ENCODE assay signal across 22 mouse cellular contexts in genomic region chr7:118143123-118143522, GRCm38 (mm10). TPM values are rescaled to one million over a fixed set of nuclear protein-coding genes. Genes with fewer than 3 reads are reported as not detected.
DNase-seq lines count a peak whose midpoint lies in the region; ATAC-seq and TF ChIP-seq lines count a peak whose summit lies in the region.
"Had no signal": no experiment of that assay in that cellular context is flagged by ENCODE, and none has a peak within 500 bp of the region (broad histone marks: within the 10 kb centered on the region; RNA-seq: fewer than 3 reads in every experiment).

No protein-coding gene starts in this region.

- H3K27ac ChIP-seq in liver, embryonic 13.5 days, result peak overlapping the region; percentile 58
- peak overlapping the region; percentile 9; the same call in 1 of the 2 replicates for H3K27ac ChIP-seq in liver, postnatal 0 days (ENCODE audit: low read depth)
- H3K27ac ChIP-seq: embryonic facial prominence, embryonic 13.5 days; forebrain, embryonic 10.5 days; forebrain, embryonic 15.5 days; heart, embryonic 10.5 days; heart, embryonic 15.5 days; hindbrain, embryonic 10.5 days; hindbrain, embryonic 14.5 days had no signal

- DNase-seq in c-Kit-positive CD71-positive TER-119-negative erythroid progenitor cells, embryonic 14.5 days (ENCODE audit: low read depth), result peak; percentile 38
- DNase-seq in liver, embryonic 13.5 days, result peak; percentile 57
- no peak for DNase-seq in liver, postnatal 0 days
- DNase-seq in layer of hippocampus, postnatal 25 days (ENCODE audit: extremely low spot score in 1 of 2, low spot score in 1 of 2), result no peak
- no peak for DNase-seq in heart, adult 11 months
- DNase-seq in heart, postnatal 10 days, result no peak
- DNase-seq: adrenal gland, postnatal 14 days; cerebellum, adult 2 months; cerebellum, postnatal 10 days; gastrocnemius, postnatal 36 days; heart, adult 18-20 months had no signal

- peaks cover 21% of the 10 kb centered on the region for H3K4me1 ChIP-seq in liver, embryonic 13.5 days (replicated peaks)
- H3K4me1 ChIP-seq in liver, postnatal 0 days (ENCODE audit: insufficient read depth), result 0 out of 2 replicates have a peak, but pooled peaks cover 3% of the 10 kb centered on the region
- H3K4me1 ChIP-seq: embryonic facial prominence, embryonic 13.5 days; forebrain, embryonic 10.5 days; forebrain, embryonic 15.5 days; heart, embryonic 10.5 days; heart, embryonic 15.5 days; hindbrain, embryonic 10.5 days had no signal

- no peak overlapping the region for H3K4me3 ChIP-seq in liver, embryonic 13.5 days (replicated peaks)
- no peak overlapping the region for H3K4me3 ChIP-seq in liver, postnatal 0 days (ENCODE audit: low read depth, low read length)
- H3K4me3 ChIP-seq: embryonic facial prominence, embryonic 13.5 days; forebrain, embryonic 10.5 days; forebrain, embryonic 15.5 days; heart, embryonic 10.5 days; heart, embryonic 15.5 days; hindbrain, embryonic 10.5 days had no signal

- WGBS in liver, embryonic 13.5 days (ENCODE audit: insufficient replicate concordance), result 24% methylated on average over 4 of the region's 4 CpGs
- WGBS in liver, postnatal 0 days (ENCODE audit: insufficient replicate concordance), result 50% methylated on average over 4 of the region's 4 CpGs

- TF ChIP-seq EP300 in liver, postnatal 0 days (IDR thresholded peaks at IDR 0.05; ENCODE audit: low read depth), result peak; percentile 41; the same call in 1 of the 2 replicates

- peak; percentile 76 for ATAC-seq in erythroid progenitor cell, adult 5-6 weeks (replicated peaks; ENCODE audit: low FRiP score, poor library complexity, severe bottlenecking)
- ATAC-seq in liver, embryonic 13.5 days (ENCODE audit: low read depth), result peak; percentile 93
- ATAC-seq in liver, postnatal 0 days, result peak; percentile 84
- no peak for ATAC-seq in inflammation-experienced regulatory T-cells, adult 6 months
- ATAC-seq: activated CD4-positive, CD25-positive, alpha-beta regulatory T cell, adult 4 months; forebrain, embryonic 15.5 days; Patski had no signal

- no peaks in the 10 kb centered on the region for H3K9me3 ChIP-seq in liver, embryonic 13.5 days (replicated peaks)
- no peaks in the 10 kb centered on the region for H3K9me3 ChIP-seq in liver, postnatal 0 days (ENCODE audit: low read length)
- H3K9me3 ChIP-seq: embryonic facial prominence, embryonic 13.5 days; forebrain, embryonic 10.5 days; forebrain, embryonic 15.5 days; heart, embryonic 10.5 days; heart, embryonic 15.5 days; hindbrain, embryonic 10.5 days had no signal

- no peak for TF ChIP-seq CTCF in liver, postnatal 0 days (IDR thresholded peaks at IDR 0.05; ENCODE audit: low read depth)

- no peak overlapping the region for H3K9ac ChIP-seq in liver, embryonic 13.5 days
- H3K9ac ChIP-seq in liver, postnatal 0 days (replicated peaks), result no peak overlapping the region
- H3K9ac ChIP-seq: embryonic facial prominence, embryonic 13.5 days; forebrain, embryonic 15.5 days; heart, embryonic 15.5 days; hindbrain, embryonic 14.5 days had no signal

- peaks cover 61% of the 10 kb centered on the region for H3K36me3 ChIP-seq in liver, embryonic 13.5 days
- peaks cover 70% of the 10 kb centered on the region for H3K36me3 ChIP-seq in liver, postnatal 0 days (replicated peaks; ENCODE audit: insufficient read depth, low read length)

- intact Hi-C loops in heart, postnatal 10 days (cut with DNase I), result loop anchor here (5.0 kb wide), 1 partner anchor 54 kb away; no protein-coding TSS in a partner anchor

- no peaks in the 10 kb centered on the region for H3K27me3 ChIP-seq in liver, embryonic 13.5 days
- no peaks in the 10 kb centered on the region for H3K27me3 ChIP-seq in liver, postnatal 0 days (ENCODE audit: insufficient read depth, low read length)
- H3K27me3 ChIP-seq: embryonic facial prominence, embryonic 13.5 days; forebrain, embryonic 15.5 days; heart, embryonic 15.5 days; Patski had no signal

- peak overlapping the region; percentile 28; the same call in 1 of the 2 replicates for H3K4me2 ChIP-seq in liver, embryonic 13.5 days
- H3K4me2 ChIP-seq in liver, postnatal 0 days (ENCODE audit: low read depth, low read length), result no peak overlapping the region
- H3K4me2 ChIP-seq: embryonic facial prominence, embryonic 13.5 days; forebrain, embryonic 15.5 days; heart, embryonic 15.5 days; hindbrain, embryonic 14.5 days had no signal

RNA-seq across cellular contexts. Expression of gene Arl6ip1, which starts 13.7 kb away (rescaled TPM):
- total RNA-seq in erythroid progenitor cell, adult 5-6 weeks (2015; ENCODE audit: low replicate concordance), result 748 and 760 TPM in 2 replicates
- total RNA-seq in erythroid progenitor cell, adult 5-6 weeks (2017; ENCODE audit: low replicate concordance), result 576 and 709 TPM in 2 replicates
- 390 and 411 TPM in 2 replicates for polyA plus RNA-seq in liver, embryonic 13.5 days (2015; fragmentation: Nextera tagmentation; extraction: Ambion mirVana)
- 299 and 309 TPM in 2 replicates for polyA plus RNA-seq in liver, postnatal 0 days (2015; fragmentation: Nextera tagmentation; extraction: Ambion mirVana)
- total RNA-seq in layer of hippocampus, postnatal 25 days (2021), result 100 to 1,000 TPM; 275 to 286 TPM
- 10 to 100 TPM; 49.7 to 56.8 TPM for total RNA-seq in heart, postnatal 10 days (2021)
- 100 to 1,000 TPM; 345 to 818 (median 446) TPM for polyA plus RNA-seq in inflammation-experienced regulatory T-cells, adult 6 months (2017; shearing (Covaris generic))

RNA-seq across cellular contexts. Expression of gene Rps15a, which starts 27.1 kb away (rescaled TPM):
- 614 and 728 TPM in 2 replicates for total RNA-seq in erythroid progenitor cell, adult 5-6 weeks (2015; ENCODE audit: low replicate concordance)
- total RNA-seq in erythroid progenitor cell, adult 5-6 weeks (2017; ENCODE audit: low replicate concordance), result 193 and 335 TPM in 2 replicates
- 574 and 594 TPM in 2 replicates for polyA plus RNA-seq in liver, embryonic 13.5 days (2015; fragmentation: Nextera tagmentation; extraction: Ambion mirVana)
- polyA plus RNA-seq in liver, postnatal 0 days (2015; fragmentation: Nextera tagmentation; extraction: Ambion mirVana), result 406 and 414 TPM in 2 replicates
- 100 to 1,000 TPM; 374 to 432 TPM for total RNA-seq in layer of hippocampus, postnatal 25 days (2021)
- 100 to 1,000 TPM; 675 to 681 TPM for total RNA-seq in heart, postnatal 10 days (2021)
- 1,000 to 10,000 TPM; 1,617 to 2,517 (median 1,732) TPM for polyA plus RNA-seq in inflammation-experienced regulatory T-cells, adult 6 months (2017; shearing (Covaris generic))

Comparison
In these comparisons a context has a peak if more than half of its experiments do, and no peak if none do; other contexts are left out.
1. DNase-seq: peak in c-Kit-positive CD71-positive TER-119-negative erythroid progenitor cells, embryonic 14.5 days (single experiment) and liver, embryonic 13.5 days (single experiment); none in liver, postnatal 0 days (single experiment), layer of hippocampus, postnatal 25 days (0 of 2), heart, adult 11 months (single experiment) and heart, postnatal 10 days (0 of 2).
2. RNA of gene Arl6ip1, which starts 13.7 kb away (total RNA-seq): 576 to 760 TPM in erythroid progenitor cell, adult 5-6 weeks and 275 to 286 TPM in layer of hippocampus, postnatal 25 days; 49.7 to 56.8 TPM in heart, postnatal 10 days; every median in the first group is over 4 times any median in the second.